Mouse (Mus musculus): ENCODE measurements around the gene Pik3cb. TPM values are rescaled to one million over a fixed set of nuclear protein-coding genes. Genes with fewer than 3 reads are reported as not detected.

Pik3cb gene
- polyA plus RNA-seq, 1 experiment, result 3.4 TPM

- TF ChIP-seq MYOG (IDR thresholded peaks at IDR 0.05; ENCODE audit: control insufficient read depth, extremely low read depth, insufficient read length) (no peak), CEBPB (IDR thresholded peaks at IDR 0.05; ENCODE audit: low read depth) (no peak), MAX (IDR thresholded peaks at IDR 0.05) (no peak), FOSL1 (IDR thresholded peaks at IDR 0.05; ENCODE audit: insufficient read depth, low read length, poor library complexity, severe bottlenecking) (no peak), CTCF (IDR thresholded peaks at IDR 0.05; ENCODE audit: control insufficient read depth, insufficient read depth, insufficient read length) (no peak), USF1 (IDR thresholded peaks at IDR 0.05; ENCODE audit: low read depth) (no peak), MYOD1 (IDR thresholded peaks at IDR 0.05; ENCODE audit: control insufficient read depth, insufficient read length, low read depth) (no peak)
- H3ac ChIP-seq (ENCODE audit: control insufficient read depth, insufficient read length, low read depth), result no peak overlapping the region
- H3K79me2 ChIP-seq (ENCODE audit: control insufficient read depth, insufficient read depth), result no peaks in the 10 kb centered on the region
- no peaks in the 10 kb centered on the region for H3K27me3 ChIP-seq (ENCODE audit: control insufficient read depth, insufficient read depth, insufficient read length)
- peaks cover 5% of the 10 kb centered on the region for H3K36me3 ChIP-seq (ENCODE audit: control insufficient read depth, insufficient read depth)
- H3K79me3 ChIP-seq (ENCODE audit: low read depth), result no peaks in the 10 kb centered on the region
- H3K4me3 ChIP-seq (ENCODE audit: insufficient read depth, poor library complexity, severe bottlenecking), result no peak overlapping the region
These were observed 59.1 kb downstream of the Pik3cb start for GRCm38 (mm10) chr9:99081308-99081707.

- Histone ChIP-seq H3K79me3 (ENCODE audit: low read depth) (no peaks in the 10 kb centered on the region), H3K27me3 (ENCODE audit: control insufficient read depth, insufficient read depth, insufficient read length) (no peaks in the 10 kb centered on the region), H3K36me3 (ENCODE audit: control insufficient read depth, insufficient read depth) (peaks cover 5% of the 10 kb centered on the region), H3K79me2 (ENCODE audit: control insufficient read depth, insufficient read depth) (no peaks in the 10 kb centered on the region), H3K4me3 (ENCODE audit: insufficient read depth, poor library complexity, severe bottlenecking) (no peak overlapping the region), H3ac (ENCODE audit: control insufficient read depth, insufficient read length, low read depth) (no peak overlapping the region)
- TF ChIP-seq MAX (IDR thresholded peaks at IDR 0.05), result no peak
- no peak for TF ChIP-seq CEBPB (IDR thresholded peaks at IDR 0.05; ENCODE audit: low read depth)
- TF ChIP-seq MYOG (IDR thresholded peaks at IDR 0.05; ENCODE audit: control insufficient read depth, extremely low read depth, insufficient read length), result no peak
- TF ChIP-seq USF1 (IDR thresholded peaks at IDR 0.05; ENCODE audit: low read depth), result no peak
- no peak for TF ChIP-seq MYOD1 (IDR thresholded peaks at IDR 0.05; ENCODE audit: control insufficient read depth, insufficient read length, low read depth)
- TF ChIP-seq FOSL1 (IDR thresholded peaks at IDR 0.05; ENCODE audit: insufficient read depth, low read length, poor library complexity, severe bottlenecking), result no peak
- no peak for TF ChIP-seq CTCF (IDR thresholded peaks at IDR 0.05; ENCODE audit: control insufficient read depth, insufficient read depth, insufficient read length)
These were observed 59.8 kb downstream of the Pik3cb start for GRCm38 (mm10) chr9:99080657-99081056.

- H3K27me3 ChIP-seq (ENCODE audit: control insufficient read depth, insufficient read depth, insufficient read length), result no peaks in the 10 kb centered on the region
- H3K79me2 ChIP-seq (ENCODE audit: control insufficient read depth, insufficient read depth), result no peaks in the 10 kb centered on the region
- H3K4me3 ChIP-seq (ENCODE audit: insufficient read depth, poor library complexity, severe bottlenecking), result no peak overlapping the region
- no peaks in the 10 kb centered on the region for H3K79me3 ChIP-seq (ENCODE audit: low read depth)
- H3K36me3 ChIP-seq (ENCODE audit: control insufficient read depth, insufficient read depth), result peaks cover 10% of the 10 kb centered on the region
- H3ac ChIP-seq (ENCODE audit: control insufficient read depth, insufficient read length, low read depth), result no peak overlapping the region
- TF ChIP-seq MYOG (IDR thresholded peaks at IDR 0.05; ENCODE audit: control insufficient read depth, extremely low read depth, insufficient read length), result no peak
- TF ChIP-seq MYOD1 (IDR thresholded peaks at IDR 0.05; ENCODE audit: control insufficient read depth, insufficient read length, low read depth), result no peak
- TF ChIP-seq CTCF (IDR thresholded peaks at IDR 0.05; ENCODE audit: control insufficient read depth, insufficient read depth, insufficient read length), result no peak
- no peak for TF ChIP-seq USF1 (IDR thresholded peaks at IDR 0.05; ENCODE audit: low read depth)
- TF ChIP-seq MAX (IDR thresholded peaks at IDR 0.05), result no peak
- no peak for TF ChIP-seq FOSL1 (IDR thresholded peaks at IDR 0.05; ENCODE audit: insufficient read depth, low read length, poor library complexity, severe bottlenecking)
- no peak for TF ChIP-seq CEBPB (IDR thresholded peaks at IDR 0.05; ENCODE audit: low read depth)
These were observed 66.0 kb downstream of the Pik3cb start for GRCm38 (mm10) chr9:99074462-99074861.

GRCm38 (mm10) chr9:99072538-99072937 is 67.9 kb downstream of the Pik3cb start:
- Histone ChIP-seq H3K36me3 (ENCODE audit: control insufficient read depth, insufficient read depth) (peaks cover 25% of the 10 kb centered on the region), H3K79me2 (ENCODE audit: control insufficient read depth, insufficient read depth) (no peaks in the 10 kb centered on the region), H3K27me3 (ENCODE audit: control insufficient read depth, insufficient read depth, insufficient read length) (no peaks in the 10 kb centered on the region), H3K4me3 (ENCODE audit: insufficient read depth, poor library complexity, severe bottlenecking) (no peak overlapping the region), H3ac (ENCODE audit: control insufficient read depth, insufficient read length, low read depth) (no peak overlapping the region), H3K79me3 (ENCODE audit: low read depth) (no peaks in the 10 kb centered on the region)
- no peak for TF ChIP-seq CEBPB (IDR thresholded peaks at IDR 0.05; ENCODE audit: low read depth)
- TF ChIP-seq CTCF (IDR thresholded peaks at IDR 0.05; ENCODE audit: control insufficient read depth, insufficient read depth, insufficient read length), result no peak
- no peak for TF ChIP-seq MYOD1 (IDR thresholded peaks at IDR 0.05; ENCODE audit: control insufficient read depth, insufficient read length, low read depth)
- no peak for TF ChIP-seq MYOG (IDR thresholded peaks at IDR 0.05; ENCODE audit: control insufficient read depth, extremely low read depth, insufficient read length)
- TF ChIP-seq MAX (IDR thresholded peaks at IDR 0.05), result no peak
- TF ChIP-seq USF1 (IDR thresholded peaks at IDR 0.05; ENCODE audit: low read depth), result no peak
- no peak for TF ChIP-seq FOSL1 (IDR thresholded peaks at IDR 0.05; ENCODE audit: insufficient read depth, low read length, poor library complexity, severe bottlenecking)

- no peaks in the 10 kb centered on the region for H3K79me2 ChIP-seq (ENCODE audit: control insufficient read depth, insufficient read depth)
- H3K79me3 ChIP-seq (ENCODE audit: low read depth), result no peaks in the 10 kb centered on the region
- TF ChIP-seq CTCF (IDR thresholded peaks at IDR 0.05; ENCODE audit: control insufficient read depth, insufficient read depth, insufficient read length) (no peak), FOSL1 (IDR thresholded peaks at IDR 0.05; ENCODE audit: insufficient read depth, low read length, poor library complexity, severe bottlenecking) (no peak), MYOG (IDR thresholded peaks at IDR 0.05; ENCODE audit: control insufficient read depth, extremely low read depth, insufficient read length) (no peak), MAX (IDR thresholded peaks at IDR 0.05) (no peak), USF1 (IDR thresholded peaks at IDR 0.05; ENCODE audit: low read depth) (no peak), CEBPB (IDR thresholded peaks at IDR 0.05; ENCODE audit: low read depth) (no peak), MYOD1 (IDR thresholded peaks at IDR 0.05; ENCODE audit: control insufficient read depth, insufficient read length, low read depth) (no peak)
- H3K36me3 ChIP-seq (ENCODE audit: control insufficient read depth, insufficient read depth), result peaks cover 67% of the 10 kb centered on the region
- no peak overlapping the region for H3K4me3 ChIP-seq (ENCODE audit: insufficient read depth, poor library complexity, severe bottlenecking)
- H3ac ChIP-seq (ENCODE audit: control insufficient read depth, insufficient read length, low read depth), result no peak overlapping the region
- no peaks in the 10 kb centered on the region for H3K27me3 ChIP-seq (ENCODE audit: control insufficient read depth, insufficient read depth, insufficient read length)
These were observed 75.1 kb downstream of the Pik3cb start for GRCm38 (mm10) chr9:99065311-99065710.

GRCm38 (mm10) chr9:99064216-99064615 is 76.2 kb downstream of the Pik3cb start:
- Histone ChIP-seq H3K27me3 (ENCODE audit: control insufficient read depth, insufficient read depth, insufficient read length) (no peaks in the 10 kb centered on the region), H3K4me3 (ENCODE audit: insufficient read depth, poor library complexity, severe bottlenecking) (no peak overlapping the region), H3K79me2 (ENCODE audit: control insufficient read depth, insufficient read depth) (no peaks in the 10 kb centered on the region), H3K36me3 (ENCODE audit: control insufficient read depth, insufficient read depth) (peaks cover 65% of the 10 kb centered on the region), H3ac (ENCODE audit: control insufficient read depth, insufficient read length, low read depth) (no peak overlapping the region), H3K79me3 (ENCODE audit: low read depth) (no peaks in the 10 kb centered on the region)
- no peak for TF ChIP-seq CTCF (IDR thresholded peaks at IDR 0.05; ENCODE audit: control insufficient read depth, insufficient read depth, insufficient read length)
- TF ChIP-seq USF1 (IDR thresholded peaks at IDR 0.05; ENCODE audit: low read depth), result no peak
- TF ChIP-seq CEBPB (IDR thresholded peaks at IDR 0.05; ENCODE audit: low read depth), result no peak
- no peak for TF ChIP-seq MYOG (IDR thresholded peaks at IDR 0.05; ENCODE audit: control insufficient read depth, extremely low read depth, insufficient read length)
- no peak for TF ChIP-seq MYOD1 (IDR thresholded peaks at IDR 0.05; ENCODE audit: control insufficient read depth, insufficient read length, low read depth)
- TF ChIP-seq FOSL1 (IDR thresholded peaks at IDR 0.05; ENCODE audit: insufficient read depth, low read length, poor library complexity, severe bottlenecking), result no peak
- no peak for TF ChIP-seq MAX (IDR thresholded peaks at IDR 0.05)

Measured in C2C12 (cell line).